Mouse (Mus musculus) intestine, postnatal 0 days (tissue): ENCODE results near the gene Gucy2d. TPM values are rescaled to one million over a fixed set of nuclear protein-coding genes. Genes with fewer than 3 reads are reported as not detected.
A peak's percentile ranks its signal among the peaks of the same experiment; 100 is the strongest.

Source experiments
- ATAC-seq: fragments of 200-750 bp; cut with Nextera tagmentation; 2 replicates; pipeline ENCODE4 v1.8.0; 2017; ENCODE audit warnings: mild to moderate bottlenecking, moderate TSS enrichment, moderate library complexity
- H3K27ac ChIP-seq: fragments of 300-500 bp; sonication (generic); 2 replicates; pipeline ENCODE4 v1.5.1; 2014; ENCODE audit warnings: mild to moderate bottlenecking, low read depth, low read length, moderate library complexity
- H3K27me3 ChIP-seq: fragments of 300-500 bp; sonication (generic); replicated peaks from 2 replicates; pipeline ENCODE4 v1.6.1; 2014; ENCODE audit warnings: low read length, mixed read lengths; ENCODE audit not compliant: control insufficient read depth, insufficient read depth
- H3K36me3 ChIP-seq: fragments of 300-500 bp; sonication (generic); 2 replicates; pipeline ENCODE4 v1.6.1; 2014; ENCODE audit warnings: mild to moderate bottlenecking, moderate library complexity; ENCODE audit not compliant: control insufficient read depth, insufficient read depth
- H3K4me1 ChIP-seq: fragments of 300-500 bp; sonication (generic); replicated peaks from 2 replicates; pipeline ENCODE4 v1.6.1; 2014; ENCODE audit warnings: antibody characterized with exemption, low read length, mixed read lengths; ENCODE audit not compliant: control insufficient read depth, insufficient read depth
- H3K4me2 ChIP-seq: fragments of 300-500 bp; sonication (generic); replicated peaks from 2 replicates; pipeline ENCODE4 v1.6.1; 2014; ENCODE audit warnings: low read depth, mild to moderate bottlenecking, moderate library complexity
- H3K4me3 ChIP-seq: fragments of 300-500 bp; sonication (generic); 2 replicates; pipeline ENCODE4 v1.5.1; 2014; ENCODE audit warnings: low read depth, low read length
- H3K9ac ChIP-seq: fragments of 300-500 bp; sonication (generic); 2 replicates; pipeline ENCODE4 v1.6.1; 2014; ENCODE audit warnings: mild to moderate bottlenecking, low read depth, low read length
- H3K9me3 ChIP-seq: fragments of 300-500 bp; sonication (generic); 2 replicates; pipeline ENCODE4 v1.6.1; 2016; ENCODE audit warnings: mixed run types; ENCODE audit not compliant: control insufficient read depth
- CTCF ChIP-seq: sonication (generic); IDR thresholded peaks from 2 replicates; pipeline ENCODE4 v1.5.1; 2016; ENCODE audit warnings: low read depth, mild to moderate bottlenecking, control low read depth, antibody characterized with exemption, moderate library complexity
- WGBS: fragments of 180-500 bp; shearing (Covaris S2); extraction: QIAGEN DNeasy Blood & Tissue Kit; methylation state at CpG from one replicate; pipeline ENCODE4 v1.1.7; 2014; 5-methylcytosine and 5-hydroxymethylcytosine counted together
- polyA plus RNA-seq: library from polyadenylated mRNA; unstranded; fragments of >200 nt; fragmentation: Nextera tagmentation; extraction: Ambion mirVana; gene quantifications from 2 replicates; pipeline ENCODE4 v1.2.1, GENCODE M21; 2015

Gene Gucy2d
- polyA plus RNA-seq, 1 experiment from 2014 or later: 4.5 TPM

- no peak for ATAC-seq
- Histone ChIP-seq H3K4me2 (no peak overlapping the region), H3K36me3 (peaks cover 3% of the 10 kb centered on the region; the same call in 1 of the 2 replicates), H3K9me3 (no peaks in the 10 kb centered on the region), H3K4me1 (no peaks in the 10 kb centered on the region), H3K27me3 (no peaks in the 10 kb centered on the region), H3K27ac (no peak overlapping the region), H3K9ac (no peak overlapping the region), H3K4me3 (no peak overlapping the region)
- 90% methylated on average over 7 of the region's 7 CpGs for WGBS
- no peak for TF ChIP-seq CTCF
Measured at GRCm38 (mm10) chr7:98501078-98501477, 60.9 kb downstream of the Gucy2d start.

- Histone ChIP-seq H3K27ac (no peak overlapping the region), H3K4me2 (no peak overlapping the region), H3K9ac (no peak overlapping the region), H3K4me3 (no peak overlapping the region), H3K27me3 (no peaks in the 10 kb centered on the region), H3K4me1 (no peaks in the 10 kb centered on the region), H3K9me3 (no peaks in the 10 kb centered on the region), H3K36me3 (peaks cover 3% of the 10 kb centered on the region; the same call in 1 of the 2 replicates)
- TF ChIP-seq CTCF: no peak
- ATAC-seq: no peak
- WGBS: 51% methylated on average over 5 of the region's 5 CpGs
Measured at GRCm38 (mm10) chr7:98502921-98503320, 62.7 kb downstream of the Gucy2d start.

GRCm38 (mm10) chr7:98503951-98504647 is 63.9 kb downstream of the Gucy2d start:
- H3K4me2 ChIP-seq: no peak overlapping the region
- H3K9ac ChIP-seq: no peak overlapping the region
- ATAC-seq: peak; percentile 39; the same call in 1 of the 2 replicates
- no peaks in the 10 kb centered on the region for H3K9me3 ChIP-seq
- H3K4me3 ChIP-seq: no peak overlapping the region
- H3K27me3 ChIP-seq: no peaks in the 10 kb centered on the region
- TF ChIP-seq CTCF: no peak
- 59% methylated on average over 6 of the region's 6 CpGs for WGBS
- H3K4me1 ChIP-seq: no peaks in the 10 kb centered on the region
- no peak overlapping the region for H3K27ac ChIP-seq
- H3K36me3 ChIP-seq: peaks cover 3% of the 10 kb centered on the region; the same call in 1 of the 2 replicates

- Histone ChIP-seq H3K4me3 (no peak overlapping the region), H3K4me2 (no peak overlapping the region), H3K36me3 (peaks cover 3% of the 10 kb centered on the region; the same call in 1 of the 2 replicates), H3K9me3 (no peaks in the 10 kb centered on the region), H3K27me3 (no peaks in the 10 kb centered on the region), H3K27ac (peak overlapping the region; percentile 5; the same call in 1 of the 2 replicates), H3K4me1 (no peaks in the 10 kb centered on the region), H3K9ac (no peak overlapping the region)
- 28% methylated on average over 5 of the region's 5 CpGs for WGBS
- TF ChIP-seq CTCF: peak; percentile 44
- no peak for ATAC-seq
Measured at GRCm38 (mm10) chr7:98504726-98505314, 64.6 kb downstream of the Gucy2d start.

- Histone ChIP-seq H3K4me3 (no peak overlapping the region), H3K27me3 (no peaks in the 10 kb centered on the region), H3K36me3 (peaks cover 3% of the 10 kb centered on the region; the same call in 1 of the 2 replicates), H3K9ac (no peak overlapping the region), H3K4me2 (no peak overlapping the region), H3K9me3 (no peaks in the 10 kb centered on the region), H3K4me1 (no peaks in the 10 kb centered on the region), H3K27ac (no peak overlapping the region)
- ATAC-seq: no peak
- TF ChIP-seq CTCF: no peak
- WGBS: 40% methylated on average over 3 of the region's 3 CpGs
Measured at GRCm38 (mm10) chr7:98505664-98506063, 65.4 kb downstream of the Gucy2d start.

- H3K27ac ChIP-seq: no peak overlapping the region
- no peak overlapping the region for H3K9ac ChIP-seq
- H3K27me3 ChIP-seq: no peaks in the 10 kb centered on the region
- no peak overlapping the region for H3K4me2 ChIP-seq
- H3K36me3 ChIP-seq: no peaks in the 10 kb centered on the region
- H3K9me3 ChIP-seq: no peaks in the 10 kb centered on the region
- H3K4me1 ChIP-seq: no peaks in the 10 kb centered on the region
- TF ChIP-seq CTCF: no peak
- no peak overlapping the region for H3K4me3 ChIP-seq
- ATAC-seq: no peak
- WGBS: 63% methylated on average over 15 of the region's 15 CpGs
Measured at GRCm38 (mm10) chr7:98510961-98511958, 71.0 kb downstream of the Gucy2d start.
